Mouse (Mus musculus) ovary, postnatal 14 days (tissue): ENCODE data around the gene Otud1.

ENCODE experiments used
- DNase-seq: peaks from one replicate; pipeline ENCODE4 v3.0.0; 2022; ENCODE audit warnings: low spot score

Gene Otud1

GRCm38 (mm10) chr2:19670851-19671688 is 13.5 kb downstream of the Otud1 start:
- DNase-seq = no peak

GRCm38 (mm10) chr2:19682997-19683396 is 25.4 kb downstream of the Otud1 start:
- DNase-seq = no peak

GRCm38 (mm10) chr2:19685489-19686147 is 28.1 kb downstream of the Otud1 start:
- DNase-seq = no peak

- DNase-seq = no peak
Measured at GRCm38 (mm10) chr2:19690094-19690493, 32.5 kb downstream of the Otud1 start.

GRCm38 (mm10) chr2:19699573-19700295 is 42.2 kb downstream of the Otud1 start:
- DNase-seq = no peak

GRCm38 (mm10) chr2:19701386-19701785 is 43.8 kb downstream of the Otud1 start:
- no peak for DNase-seq

GRCm38 (mm10) chr2:19703020-19703613 is 45.6 kb downstream of the Otud1 start:
- no peak for DNase-seq

- no peak for DNase-seq
Measured at GRCm38 (mm10) chr2:19703670-19704069, 46.1 kb downstream of the Otud1 start.

GRCm38 (mm10) chr2:19704272-19704671 is 46.7 kb downstream of the Otud1 start:
- DNase-seq = no peak

GRCm38 (mm10) chr2:19706886-19707285 is 49.3 kb downstream of the Otud1 start:
- DNase-seq = no peak
